Mouse (Mus musculus) cerebellum, postnatal 36 days (tissue): ENCODE data around the gene Foxb2.
"Not testable (repeated sequence)": the region's sequence is repeated elsewhere in the genome, so short reads cannot be mapped to it uniquely, and the experiment has no call there.

Experiments used
- DNase-seq, 2 experiments: peaks; one replicate each; pipeline ENCODE4 v3.0.0; 2021 to 2022; ENCODE audit warnings: mixed read lengths in 2 of 2

Foxb2 gene

DNA sequence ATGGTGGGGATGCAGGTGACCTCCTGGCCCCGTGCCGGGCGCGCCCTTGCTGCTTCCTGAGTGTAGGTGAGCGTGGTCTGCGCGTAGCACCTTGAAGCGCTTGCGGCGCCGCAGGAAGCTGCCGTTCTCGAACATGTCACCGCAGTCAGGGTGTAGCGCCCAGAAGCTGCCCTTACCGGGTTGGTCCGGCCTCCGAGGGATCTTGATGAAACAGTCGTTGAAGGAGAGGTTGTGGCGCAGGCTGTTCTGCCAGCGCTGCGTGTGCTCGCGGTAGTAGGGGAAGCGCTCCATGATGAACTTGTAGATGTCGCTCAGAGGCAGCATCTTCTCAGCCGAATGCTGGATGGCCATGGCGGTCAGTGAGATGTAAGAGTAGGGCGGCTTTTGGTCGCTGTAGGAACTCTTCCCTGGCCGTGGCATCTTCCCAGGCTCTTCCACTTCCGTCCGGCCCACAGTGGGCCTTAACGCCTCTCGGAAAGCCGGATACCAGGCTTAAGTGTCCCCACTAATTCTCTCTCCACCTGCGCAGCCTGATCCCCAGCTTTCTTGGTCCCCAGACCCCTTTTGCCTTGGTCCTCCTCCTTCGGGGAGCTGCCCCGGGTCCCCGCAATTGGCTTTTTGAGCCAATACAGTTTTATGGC, at the start of gene Foxb2:
Foxb2 (minus strand) TSS at position 585 of the 641 bp plus-strand sequence.
- DNase-seq, result no peak

DNA sequence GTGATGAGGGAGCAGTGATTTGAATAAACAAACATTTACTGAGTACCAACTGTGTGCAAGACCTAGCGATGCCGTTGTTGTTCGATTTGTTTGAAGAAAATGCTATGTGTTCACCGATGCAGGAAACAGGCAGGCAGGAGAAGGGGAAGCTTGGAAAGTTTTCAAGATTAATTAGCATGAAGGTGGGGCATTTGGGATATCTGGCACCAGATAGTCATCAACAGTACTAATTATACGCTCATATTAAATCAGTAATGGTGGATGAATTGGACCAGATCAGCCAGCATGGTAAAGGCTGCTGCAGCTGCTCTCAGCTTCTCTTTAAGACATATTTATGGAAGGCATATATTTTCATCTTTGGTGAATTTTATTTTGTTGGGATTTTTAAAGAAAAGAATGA, 37.9 kb upstream of the Foxb2 start:
- no peak for DNase-seq

DNA sequence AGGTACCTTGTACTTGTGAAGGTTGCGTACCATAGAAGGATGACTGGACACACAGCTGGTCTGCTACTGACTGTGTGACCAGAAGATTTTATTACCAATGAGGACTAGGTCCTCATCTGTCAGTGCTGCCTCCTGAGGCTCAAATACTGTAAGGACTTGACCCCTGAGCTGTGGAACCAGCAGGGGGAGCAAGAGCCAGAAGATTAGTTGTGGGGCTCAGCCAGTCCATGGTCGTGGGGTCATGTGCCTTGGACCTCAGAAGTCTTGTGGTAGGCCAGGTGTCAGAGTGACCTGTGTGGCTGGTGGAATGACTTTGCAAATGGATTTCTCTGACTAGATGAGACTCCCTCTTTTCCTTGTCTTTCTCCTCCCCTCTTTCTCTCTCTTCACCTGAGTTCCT, 29.5 kb upstream of the Foxb2 start:
- peak in 1 of 2 experiments; percentile 2 for DNase-seq

DNA sequence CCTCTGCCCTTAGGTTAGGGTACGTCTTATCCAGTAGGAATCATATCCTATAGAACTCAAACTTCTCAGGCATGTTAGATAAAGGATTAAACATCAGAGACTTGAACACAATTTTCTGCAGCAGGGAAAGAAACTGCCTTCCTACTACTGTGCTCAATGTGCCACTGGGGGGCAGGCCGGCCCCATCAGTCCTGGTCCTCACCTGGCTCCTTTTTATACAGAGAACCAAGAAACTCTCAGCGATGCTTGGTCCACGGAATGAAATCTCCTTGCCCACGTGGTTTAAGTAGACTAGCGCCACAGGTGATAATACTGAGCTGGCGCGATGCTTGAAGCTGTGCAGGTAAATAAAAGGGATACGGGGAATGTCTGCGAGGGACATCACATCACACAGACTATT, 26.1 kb upstream of the Foxb2 start:
- no peak for DNase-seq

DNA sequence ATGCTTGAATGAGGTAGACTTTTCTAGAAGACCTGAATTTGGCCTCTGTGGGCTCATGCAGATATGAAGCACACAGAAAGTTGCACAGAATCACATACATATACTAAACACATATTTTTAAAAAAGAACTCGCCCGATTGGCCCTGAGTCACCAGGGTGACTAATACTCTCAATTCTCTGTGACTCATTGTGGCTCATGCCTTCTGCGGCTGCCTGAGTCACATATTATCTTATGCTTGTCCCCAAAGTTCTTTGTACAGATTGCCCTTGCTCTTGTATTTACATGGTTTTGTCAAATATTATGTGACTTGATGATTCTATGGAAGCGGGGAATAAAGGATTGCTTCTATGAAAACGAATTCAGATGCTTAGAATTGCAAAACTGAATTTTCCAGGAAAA, 25.0 kb upstream of the Foxb2 start:
- DNase-seq, result no peak

DNA sequence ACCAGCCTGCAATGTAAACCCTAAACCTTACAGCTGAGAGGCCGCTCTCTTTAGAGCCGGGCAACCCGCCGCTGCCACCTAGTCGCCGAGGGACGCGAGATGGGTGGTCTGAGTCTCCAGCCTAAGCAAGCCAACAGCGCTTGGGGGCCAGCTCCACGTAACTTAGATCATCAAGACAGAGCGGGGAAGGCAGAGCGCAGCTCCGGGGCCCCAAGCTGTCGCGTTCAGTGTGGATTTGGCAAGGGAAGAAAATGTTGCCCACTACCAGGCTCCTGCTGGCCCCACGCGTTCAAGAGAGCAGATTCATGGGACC, 2.8 kb upstream of the Foxb2 start:
- DNase-seq, result no peak

DNA sequence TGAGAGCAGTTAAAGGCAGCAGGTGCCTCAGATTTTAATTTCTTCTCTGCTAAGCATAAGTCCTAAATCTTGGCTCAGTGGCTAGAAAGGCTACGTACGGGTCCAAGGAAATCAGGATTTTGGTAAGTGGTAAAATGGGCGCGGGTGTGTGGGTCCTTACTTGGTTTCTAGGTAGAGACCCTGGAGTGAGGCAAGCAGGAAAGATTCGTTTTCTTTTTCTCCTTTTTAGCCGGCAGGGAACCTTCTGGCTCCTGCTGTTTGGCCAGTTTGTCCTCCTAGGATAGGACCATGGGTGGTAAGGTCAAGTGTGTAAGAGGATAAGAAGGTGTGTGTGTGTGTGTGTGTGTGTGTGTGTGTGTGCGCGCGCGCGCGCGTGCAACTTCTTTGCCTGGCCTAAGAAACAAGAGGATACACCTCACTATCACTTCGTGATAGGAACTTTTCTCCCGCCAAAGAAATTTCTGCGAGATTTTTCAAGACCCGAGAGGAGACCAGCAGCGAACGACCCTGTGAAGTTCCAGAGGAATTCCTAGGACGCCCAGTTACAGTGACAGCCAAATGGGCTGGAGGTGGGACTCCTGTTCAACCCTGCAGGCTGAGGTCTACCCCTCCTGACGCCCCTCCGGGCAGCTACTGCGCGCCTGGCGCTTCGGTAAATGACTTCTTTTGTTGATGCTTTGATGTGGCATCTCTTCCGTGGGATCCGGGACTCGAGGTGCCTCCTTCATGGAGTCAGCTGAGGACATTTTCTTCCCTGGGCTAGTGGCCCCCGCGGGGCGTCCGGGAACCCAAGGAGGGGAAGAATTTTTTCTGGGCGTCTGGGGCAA, 2.2 kb upstream of the Foxb2 start:
- no peak for DNase-seq

DNA sequence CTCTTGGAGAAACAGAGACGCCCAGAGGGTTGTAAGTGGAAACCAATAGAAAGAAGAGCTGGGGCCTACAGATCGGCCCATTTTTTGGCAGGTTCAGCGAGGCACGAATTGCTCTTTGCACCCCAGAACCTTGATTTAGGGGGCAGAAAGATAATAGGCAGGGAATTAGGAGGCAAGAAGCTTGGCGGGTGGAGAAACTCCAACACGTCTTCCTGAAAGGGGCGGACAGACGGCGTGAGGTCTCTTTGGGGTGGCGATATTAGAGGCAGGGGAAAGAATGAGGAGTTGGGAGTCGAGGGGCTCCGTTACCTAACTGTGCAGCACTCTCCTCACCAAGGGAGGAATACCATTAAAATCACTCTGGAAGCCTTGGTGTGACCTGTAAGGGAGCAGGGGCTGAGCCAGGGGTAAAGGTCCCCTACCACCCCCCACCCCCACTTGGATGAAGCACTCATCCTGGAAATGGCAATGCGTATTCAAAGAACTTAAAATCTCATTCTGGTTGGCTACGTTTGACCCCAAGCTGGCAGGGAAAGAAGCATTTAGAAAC, 1.5 kb upstream of the Foxb2 start:
- DNase-seq, result no peak

DNA sequence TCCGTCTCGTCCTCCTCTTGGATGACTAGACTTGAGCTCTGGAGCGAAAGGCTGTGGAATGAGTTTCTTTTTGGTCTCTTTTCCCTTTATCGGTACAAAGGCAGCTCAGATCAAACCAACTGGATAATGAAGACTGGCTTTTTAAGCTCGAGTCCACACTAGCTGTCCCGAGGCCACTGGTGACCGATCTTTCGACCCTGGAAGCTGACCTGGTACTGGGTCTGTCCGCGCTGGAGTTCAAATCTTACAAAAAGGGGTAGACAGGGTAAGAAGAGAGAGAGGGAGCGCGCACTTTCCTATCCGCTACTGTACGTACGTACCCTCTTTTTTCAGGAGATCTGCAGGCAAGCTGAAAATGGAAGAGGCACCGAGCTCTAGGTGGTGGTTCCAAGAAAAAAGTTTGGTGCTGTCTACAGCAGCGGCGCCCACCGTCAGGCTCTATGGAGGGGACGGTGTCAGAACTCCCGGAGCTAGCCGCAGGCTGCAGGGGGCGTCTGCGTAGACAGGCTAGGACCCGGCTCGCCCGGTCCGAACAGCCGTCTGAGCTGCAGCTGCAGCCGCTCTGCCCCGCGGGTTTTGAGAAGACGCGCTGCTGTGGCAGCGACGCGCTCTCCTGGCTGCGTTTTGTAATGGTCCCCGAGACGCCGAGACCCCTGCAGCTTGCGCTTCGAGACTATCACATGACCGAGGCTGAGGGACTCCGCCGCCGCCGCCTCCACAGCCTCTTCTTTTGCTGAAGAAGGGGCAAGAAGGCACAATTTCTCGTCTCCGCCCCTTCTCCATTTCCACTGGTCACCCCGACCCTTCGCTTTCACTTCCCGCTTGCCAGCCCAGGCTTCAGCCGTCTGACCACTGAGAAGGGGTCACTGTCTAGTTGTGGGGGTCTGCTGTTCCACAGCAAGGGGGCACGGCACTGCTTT, 597 bp upstream of the Foxb2 start:
- no peak for DNase-seq

DNA sequence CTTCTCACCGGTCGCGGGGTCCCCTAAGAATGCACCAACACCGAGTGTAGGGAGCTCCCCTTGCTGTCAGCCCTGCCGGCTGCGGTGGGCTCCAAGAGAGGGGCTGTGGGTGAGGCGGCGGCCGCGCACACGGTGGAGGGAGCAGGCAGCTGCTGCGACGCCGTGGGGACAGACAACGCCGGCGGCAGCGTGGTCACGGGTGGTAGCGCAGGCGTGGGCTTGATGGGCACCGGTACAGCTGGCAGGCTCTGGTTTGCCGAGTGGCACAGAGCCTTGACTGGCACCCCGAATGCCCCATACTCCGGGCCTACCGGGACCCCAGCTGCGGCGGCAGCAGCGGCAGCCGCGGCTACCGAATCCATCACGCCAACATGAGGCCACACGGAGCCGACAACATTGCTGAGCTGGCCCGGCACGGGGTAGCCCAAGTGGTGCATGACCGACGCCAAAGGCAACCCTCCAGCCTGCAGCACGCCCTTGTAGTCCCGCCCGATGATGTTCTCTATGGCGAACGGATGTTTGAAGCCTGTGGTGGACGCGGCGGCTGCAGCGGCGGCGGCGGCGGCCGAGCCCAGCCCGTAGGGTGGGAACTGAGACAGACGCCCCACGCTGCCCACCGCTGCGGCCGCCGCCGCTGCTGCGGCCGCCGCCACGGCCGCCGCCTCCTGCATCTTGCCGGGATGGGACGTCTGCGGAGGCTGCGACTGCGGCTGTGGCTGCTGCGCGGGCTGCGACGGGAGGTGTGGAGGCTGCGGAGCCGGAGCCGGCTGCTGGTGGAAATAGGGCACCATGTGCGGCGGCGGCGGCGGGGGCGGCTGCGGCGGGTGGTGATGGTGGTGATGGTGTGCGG, 1.0 kb downstream of the Foxb2 start:
- peak in 1 of 2 experiments; percentile 14 for DNase-seq

DNA sequence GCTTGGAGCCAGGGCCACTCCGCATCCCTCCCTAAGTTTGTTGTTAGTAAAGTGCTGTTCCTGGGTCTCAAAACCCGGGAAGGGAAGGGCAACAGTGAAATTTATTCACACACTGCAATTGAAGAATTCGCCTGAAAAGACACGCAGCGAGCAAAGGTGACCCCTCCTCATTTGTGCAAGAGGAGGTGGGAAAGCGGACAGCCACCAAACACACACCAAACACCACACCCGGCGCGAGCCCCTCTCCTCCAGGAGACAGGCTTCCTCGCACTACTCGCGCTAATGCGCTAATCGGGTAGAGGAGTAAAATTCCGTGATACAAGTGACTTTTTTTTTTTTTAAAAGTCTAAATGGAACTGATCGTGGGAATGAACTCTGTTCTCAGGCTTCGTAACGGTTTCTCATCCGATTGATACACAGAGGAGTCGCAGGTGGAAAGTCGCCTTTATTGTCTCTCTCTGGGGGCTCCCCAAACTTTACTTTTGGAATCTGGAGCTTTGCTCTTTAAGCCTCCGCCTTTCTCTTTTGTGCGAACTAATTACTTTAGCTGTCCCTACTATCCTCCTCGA, 2.3 kb downstream of the Foxb2 start:
- DNase-seq, result no peak

DNA sequence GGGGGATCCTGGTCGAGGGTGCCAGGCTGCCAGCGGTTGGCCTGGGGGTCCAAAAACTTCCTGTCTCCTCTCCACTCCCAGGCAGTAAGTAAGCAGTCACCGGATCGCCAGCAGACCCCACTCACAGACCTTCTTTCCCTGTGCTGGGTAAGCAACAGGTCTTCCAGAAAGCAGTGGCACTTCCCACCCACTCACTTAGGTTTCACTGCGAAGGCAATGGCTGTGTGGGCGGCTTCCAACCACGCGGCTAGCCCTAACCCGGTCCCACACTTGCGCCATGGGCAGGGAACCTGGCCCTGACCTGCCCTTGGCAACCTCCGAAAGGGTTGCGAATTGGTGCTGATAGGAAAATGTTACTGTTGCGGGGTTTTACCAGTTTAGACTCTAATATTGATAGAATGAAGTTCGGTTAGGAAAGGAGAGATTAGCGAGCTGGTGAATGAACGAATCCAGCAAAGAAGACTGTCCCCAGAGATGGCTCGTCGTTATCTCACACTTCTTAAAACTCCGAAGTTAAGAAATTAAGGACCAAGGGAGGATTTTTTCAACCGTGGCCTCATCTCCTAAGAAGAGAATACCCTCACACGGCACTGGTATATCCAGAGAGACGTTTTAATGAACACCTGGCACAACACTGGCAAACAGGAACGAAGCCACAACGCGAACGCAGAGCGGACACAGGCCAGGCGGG, 3.0 kb downstream of the Foxb2 start:
- DNase-seq, result no peak

DNA sequence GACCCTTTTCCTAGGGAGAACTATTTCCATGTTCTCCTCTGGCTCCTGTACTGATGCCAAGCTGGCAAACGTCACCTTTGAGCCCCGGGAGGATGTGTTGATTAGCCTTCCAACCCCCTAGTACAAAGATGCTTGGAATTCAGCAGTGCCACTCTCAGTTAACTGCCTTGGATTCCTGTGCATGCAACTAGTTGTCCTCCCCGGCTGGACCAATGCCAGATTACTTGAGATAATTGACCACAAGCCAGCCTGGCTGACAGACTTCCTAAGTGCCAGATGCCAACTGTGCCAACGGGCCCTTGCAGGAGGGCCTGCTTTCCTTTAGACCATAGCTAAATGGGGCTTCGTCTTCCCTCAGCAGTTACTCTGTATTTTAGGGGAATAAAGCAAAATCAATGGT, 5.1 kb downstream of the Foxb2 start:
- peak in 1 of 2 experiments; percentile 8 for DNase-seq

DNA sequence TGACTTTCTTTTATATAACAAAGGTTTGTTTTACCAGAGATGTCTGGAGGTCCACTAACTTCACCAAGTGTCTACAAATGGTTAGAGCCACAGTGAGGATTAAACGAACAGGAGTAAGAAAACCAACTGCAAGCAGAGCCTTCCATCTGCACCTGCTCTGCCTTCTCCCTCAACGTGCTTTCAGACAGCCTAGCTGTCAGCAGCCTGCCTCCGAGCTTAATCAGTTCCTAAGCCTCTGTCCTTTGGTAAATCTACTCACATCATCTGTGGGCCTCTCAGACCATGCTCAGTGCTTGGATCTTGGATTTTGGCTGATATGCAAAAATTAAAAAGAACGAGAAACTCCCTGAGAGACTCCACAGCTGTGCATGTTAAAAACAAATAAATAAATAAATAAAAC, 15.0 kb downstream of the Foxb2 start:
- DNase-seq, result no peak

DNA sequence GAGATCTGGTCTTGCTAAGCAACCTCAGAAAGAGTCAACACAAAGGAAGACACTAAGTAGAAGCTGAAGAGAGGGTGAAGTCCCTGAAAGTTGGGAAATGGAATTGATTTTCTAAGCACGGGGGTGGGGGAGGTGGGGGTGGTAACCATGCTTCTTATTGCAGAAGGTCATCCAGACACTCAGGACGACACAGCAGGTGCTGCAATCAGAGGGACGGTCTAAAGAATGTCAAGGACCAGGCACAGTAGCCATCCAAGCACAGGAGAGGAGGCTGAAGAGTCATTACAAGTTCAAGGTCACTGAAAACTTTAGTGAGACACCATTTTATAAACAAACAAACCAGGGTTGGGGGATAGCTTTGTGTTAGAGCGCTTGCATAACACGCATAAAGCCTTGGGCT, 16.9 kb downstream of the Foxb2 start:
- no peak for DNase-seq

DNA sequence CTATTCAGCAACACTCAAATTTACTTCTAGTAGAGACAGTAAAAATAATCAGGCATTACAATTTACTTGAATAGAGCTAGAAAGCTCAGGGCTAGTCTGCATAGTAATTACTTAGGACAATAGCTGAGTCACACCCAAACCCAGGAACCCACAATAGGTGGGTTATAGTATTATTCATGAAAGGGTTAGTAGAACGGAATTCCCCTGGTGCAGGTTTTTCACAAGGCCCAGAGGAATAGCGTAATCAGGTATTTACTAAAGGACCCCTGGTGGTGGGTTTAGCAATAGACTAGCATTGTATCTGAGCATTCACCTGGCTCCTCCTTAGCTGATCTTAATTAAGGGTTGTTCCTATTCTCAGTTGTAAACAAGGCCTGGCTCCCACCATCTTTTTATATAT, 29.5 kb downstream of the Foxb2 start:
- not testable (repeated sequence) for DNase-seq

DNA sequence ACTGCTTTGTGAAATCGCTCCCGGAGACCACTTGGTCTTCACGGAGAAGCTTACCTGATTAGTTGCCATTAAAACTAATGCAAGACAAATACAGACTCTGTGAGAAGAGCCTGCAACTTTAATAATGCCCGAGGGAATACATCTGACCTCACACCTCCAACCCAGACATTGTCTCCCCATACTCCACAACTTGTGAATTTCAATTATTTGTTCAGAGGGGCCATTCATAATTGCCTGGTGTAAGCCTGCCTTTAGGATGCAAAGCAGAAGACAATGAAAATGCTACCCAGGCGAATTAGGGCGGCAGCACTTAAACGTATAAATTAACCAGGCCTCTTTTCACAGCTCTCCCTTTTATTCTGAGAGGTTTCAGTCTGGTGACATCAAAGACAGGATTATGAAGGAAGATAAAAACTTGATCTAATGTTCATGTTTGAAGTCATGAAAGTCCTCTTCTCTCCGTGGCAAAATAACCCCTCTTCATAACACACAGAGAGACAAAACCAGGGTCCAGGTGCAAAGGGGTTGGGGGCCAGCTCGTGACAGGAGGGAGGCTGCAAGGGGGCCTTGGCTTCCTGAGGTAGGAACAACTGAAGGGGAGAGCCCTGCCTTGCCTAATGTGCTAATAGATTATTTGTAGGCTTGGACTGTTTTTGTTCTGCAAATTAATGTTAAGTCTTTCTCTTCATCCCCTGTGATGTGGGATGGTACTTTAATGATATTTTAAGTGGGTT, 31.9 kb downstream of the Foxb2 start:
- no peak for DNase-seq

DNA sequence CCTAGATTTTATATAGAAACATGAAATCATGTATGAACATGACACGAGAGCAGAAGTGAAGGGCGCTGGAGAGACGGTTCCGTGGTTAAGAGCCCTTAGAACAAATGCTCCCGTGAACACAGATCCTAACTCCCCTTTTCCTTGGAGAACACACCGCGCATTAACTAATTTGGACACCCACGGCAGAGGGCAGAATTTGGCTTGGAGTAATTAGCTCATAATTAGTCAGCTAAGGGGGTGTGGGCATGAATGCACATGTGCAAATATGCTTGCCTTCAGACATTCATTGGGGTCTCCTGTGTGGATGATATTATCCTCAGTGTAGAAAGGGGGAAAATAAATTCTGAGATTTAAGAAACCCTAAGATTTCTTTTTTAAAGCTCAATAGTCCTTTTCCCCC, 32.6 kb downstream of the Foxb2 start:
- DNase-seq, result no peak

DNA sequence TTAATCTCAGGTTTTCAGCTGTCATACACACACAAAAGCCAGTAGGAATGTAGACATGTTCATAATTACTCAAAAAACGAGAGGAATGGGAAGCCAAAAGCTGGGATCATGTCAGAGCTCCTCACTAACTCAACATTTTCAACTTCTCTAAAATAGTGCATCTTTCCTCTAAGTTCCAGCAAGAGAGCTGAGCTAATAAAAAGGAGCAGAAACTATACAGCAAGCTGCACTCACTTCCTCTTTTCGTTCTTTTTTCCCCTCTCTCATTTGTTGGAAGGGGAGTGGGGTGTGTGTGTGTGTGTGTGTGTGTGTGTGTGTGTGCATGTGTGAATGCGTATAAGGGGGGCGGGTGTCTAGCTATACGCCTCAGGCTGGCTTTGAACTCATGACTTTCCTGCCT, 45.9 kb downstream of the Foxb2 start:
- no peak for DNase-seq

DNA sequence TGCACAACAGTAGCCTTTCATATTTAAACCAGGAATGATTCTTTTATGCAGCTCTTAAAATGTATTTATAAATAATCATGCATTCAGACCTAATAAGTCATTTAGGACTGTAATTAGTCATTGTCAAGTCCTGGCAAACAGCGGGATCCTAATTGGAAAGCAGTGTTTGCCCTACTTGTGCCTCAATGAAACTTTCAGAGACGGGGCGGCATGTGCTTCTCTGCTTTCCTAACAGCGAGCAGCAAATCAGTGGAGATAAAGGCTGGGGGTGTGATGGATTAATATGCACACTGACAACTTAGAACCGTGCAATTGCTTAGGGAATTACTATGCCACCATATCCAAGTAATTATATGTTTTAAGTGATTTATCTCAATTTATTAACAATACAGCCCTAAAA, 48.4 kb downstream of the Foxb2 start:
- DNase-seq, result no peak
